Mouse (Mus musculus): ENCODE results near the gene Gm28269. TPM values are rescaled to one million over a fixed set of nuclear protein-coding genes. Genes with fewer than 3 reads are reported as not detected.

Gm28269 gene
- polyA plus RNA-seq (2014; fragmentation: Illumina TruSeq; extraction: RNeasy Lipid Tissue Mini Kit (QIAGEN cat#74804); ENCODE audit: insufficient read depth, low read depth, low replicate concordance): not detected

GRCm38 (mm10) chrX:21744997-21745396 is at the start of gene Gm28269:
TSS of gene Gm28269 (minus strand) at chrX:21745097.

GRCm38 (mm10) chrX:21714829-21715228 is 30.1 kb downstream of the Gm28269 start, which contains the start of gene Slc6a14:
TSS of gene Slc6a14 (plus strand) at chrX:21714896.

Other genes with a start within 250 kb of the Gm28269 start
- gene Slc6a14, start 30.2 kb downstream of the Gm28269 start, polyA plus RNA-seq (2014; fragmentation: Illumina TruSeq; extraction: RNeasy Lipid Tissue Mini Kit (QIAGEN cat#74804); ENCODE audit: insufficient read depth, low read depth, low replicate concordance): 25.4 TPM

Measured in lung, adult 10 weeks (tissue).